ENCODE assay signal across 16 mouse cellular contexts in the genomic region with DNA sequence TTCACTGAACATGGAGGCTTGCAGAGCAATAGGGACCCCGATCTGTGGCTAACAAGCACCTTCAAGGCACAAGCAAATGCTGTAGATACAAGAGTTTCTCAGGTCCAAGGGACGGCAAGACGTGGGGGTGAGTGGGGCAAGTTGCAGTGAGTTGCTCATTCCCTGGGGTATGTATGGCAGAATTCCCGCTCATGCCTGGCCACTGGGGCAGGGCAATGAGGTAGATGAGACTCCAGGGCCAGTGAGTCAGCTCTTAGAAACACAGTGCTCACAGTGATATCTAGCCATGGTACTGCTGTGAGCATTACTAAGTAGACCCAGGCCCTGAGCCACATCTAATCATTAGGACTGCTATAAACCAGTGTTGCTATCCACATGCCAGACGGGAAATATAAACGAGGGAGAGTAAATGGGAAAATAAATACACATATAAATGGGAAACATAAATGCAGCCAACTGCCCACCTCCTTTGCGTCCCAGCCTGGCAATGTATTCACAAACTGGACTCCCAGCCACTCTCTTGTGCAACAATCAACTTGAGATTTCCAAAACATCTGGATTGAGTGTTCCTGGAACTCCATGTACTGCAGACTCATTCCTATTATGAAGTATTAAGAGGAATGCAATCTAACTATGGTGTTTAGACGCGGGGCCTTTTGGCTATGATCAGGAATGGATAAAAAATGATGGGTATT. TPM values are rescaled to one million over a fixed set of nuclear protein-coding genes. Genes with fewer than 3 reads are reported as not detected.
DNase-seq lines count a peak whose midpoint lies in the region; ATAC-seq and TF ChIP-seq lines count a peak whose summit lies in the region.
"Had no signal": no experiment of that assay in that cellular context is flagged by ENCODE, and none has a peak within 500 bp of the region (broad histone marks: within the 10 kb centered on the region; RNA-seq: fewer than 3 reads in every experiment).

No protein-coding gene starts in this region.

- H3K36me3 ChIP-seq in thymus, adult 2 months (ENCODE audit: control insufficient read depth, insufficient read depth, low read length): no peaks in the 10 kb centered on the region
- H3K36me3 ChIP-seq: hindbrain, embryonic 12.5 days; midbrain, embryonic 10.5 days had no signal

- 0 out of 2 replicates have a peak overlapping the region, but pooled peaks have one; percentile 15 for H3K27ac ChIP-seq in thymus, adult 2 months (ENCODE audit: control insufficient read depth, insufficient read depth, low read length)
- H3K27ac ChIP-seq: heart, embryonic 13.5 days; hindbrain, embryonic 12.5 days; midbrain, embryonic 10.5 days had no signal

- H3K4me1 ChIP-seq in thymus, adult 2 months (replicated peaks; ENCODE audit: control insufficient read depth, insufficient read depth, low read length): peaks cover 17% of the 10 kb centered on the region

- no peak overlapping the region for H3K4me3 ChIP-seq in thymus, adult 2 months (ENCODE audit: control insufficient read depth, insufficient read depth, low read length)
- H3K4me3 ChIP-seq: heart, embryonic 13.5 days; hindbrain, embryonic 12.5 days; midbrain, embryonic 10.5 days had no signal

- H3K27me3 ChIP-seq in thymus, adult 2 months (ENCODE audit: control insufficient read depth, insufficient read depth, low read length): no peaks in the 10 kb centered on the region
- H3K27me3 ChIP-seq: heart, embryonic 13.5 days; hindbrain, embryonic 12.5 days had no signal

- no peak for TF ChIP-seq POLR2A in thymus, adult 2 months (IDR thresholded peaks at IDR 0.05; ENCODE audit: control insufficient read depth, extremely low read depth, insufficient read depth, low read length, poor library complexity)

- TF ChIP-seq CTCF in thymus, adult 2 months (IDR thresholded peaks at IDR 0.05; ENCODE audit: borderline replicate concordance, control insufficient read depth, extremely low read depth, insufficient read depth, low read length, poor library complexity): no peak

- 93% methylated on average over 9 of the region's 9 CpGs for WGBS in thymus, adult 2 months

- peak; percentile 96 for DNase-seq in heart, adult 11 months
- no peak for DNase-seq in heart, postnatal 4 days
- DNase-seq in thymus, adult 2 months: no peak
- no peak for DNase-seq in thymus, postnatal 14 days
- peak; percentile 54 for DNase-seq in lung, postnatal 10 days
- no peak for DNase-seq in kidney, postnatal 36 days
- DNase-seq: cerebellum, postnatal 10 days; kidney, postnatal 10 days; spleen, adult 18-20 months had no signal

- ATAC-seq in monocyte, adult 5-6 weeks (replicated peaks; ENCODE audit: insufficient number of reproducible peaks, low FRiP score, low TSS enrichment, poor library complexity, severe bottlenecking): no peak
- ATAC-seq: intestine, postnatal 0 days had no signal

RNA-seq across cellular contexts. Expression of gene Rasa3, which starts 57.0 kb away (rescaled TPM):
- total RNA-seq in heart, postnatal 4 days (2021): 10 to 100 TPM; 27.4 to 31.1 TPM
- polyA plus RNA-seq in thymus, adult 2 months (2012; rRNA removed): 52.7 and 57.5 TPM in 2 replicates
- total RNA-seq in monocyte, adult 5-6 weeks (2017): 276 to 375 TPM (median 323 TPM) in 3 replicates

RNA-seq across cellular contexts. Expression of gene 1700029H14Rik, which starts 58.1 kb away (rescaled TPM):
- total RNA-seq in heart, postnatal 4 days (2021): not detected
- 0.18 and 0.30 TPM in 2 replicates for polyA plus RNA-seq in thymus, adult 2 months (2012; rRNA removed)
- total RNA-seq in monocyte, adult 5-6 weeks (2017): 1.9 to 6.2 TPM (median 3.1 TPM) in 3 replicates
- polyA plus RNA-seq: heart, embryonic 13.5 days; hindbrain, embryonic 12.5 days; intestine, postnatal 0 days; limb, embryonic 11.5 days; liver, embryonic 16.5 days; midbrain, embryonic 10.5 days had no signal

Comparison
In these comparisons a context has a peak if more than half of its experiments do, and no peak if none do; other contexts are left out.
1. DNase-seq: peak in heart, adult 11 months (single experiment) and lung, postnatal 10 days (single experiment); none in heart, postnatal 4 days (single experiment), thymus, adult 2 months (single experiment), thymus, postnatal 14 days (single experiment) and kidney, postnatal 36 days (0 of 2).